ENCODE assay signal across 9 mouse cellular contexts in genomic region chr9:119890692-119891091, GRCm38 (mm10). TPM values are rescaled to one million over a fixed set of nuclear protein-coding genes. Genes with fewer than 3 reads are reported as not detected.
A peak's percentile ranks its signal among the peaks of the same experiment; 100 is the strongest.
DNase-seq lines count a peak whose midpoint lies in the region; ATAC-seq and TF ChIP-seq lines count a peak whose summit lies in the region.
"Had no signal": no experiment of that assay in that cellular context is flagged by ENCODE, and none has a peak within 500 bp of the region (broad histone marks: within the 10 kb centered on the region; RNA-seq: fewer than 3 reads in every experiment).

No protein-coding gene starts in this region.

- ATAC-seq in forebrain, embryonic 11.5 days (replicated peaks; ENCODE audit: low FRiP score): no peak
- no peak for ATAC-seq in forebrain, embryonic 12.5 days (ENCODE audit: low FRiP score)
- no peak for ATAC-seq in liver, embryonic 12.5 days
- no peak for ATAC-seq in liver, postnatal 0 days

- H3K79me2 ChIP-seq in liver, adult 2 months (ENCODE audit: control insufficient read depth, insufficient read depth, low read length): peaks cover 8% of the 10 kb centered on the region; the same call in 1 of the 2 replicates

- H3K27me3 ChIP-seq in forebrain, embryonic 11.5 days (ENCODE audit: control insufficient read depth, insufficient read depth, low read length): no peaks in the 10 kb centered on the region
- H3K27me3 ChIP-seq in forebrain, embryonic 12.5 days: no peaks in the 10 kb centered on the region
- H3K27me3 ChIP-seq in liver, adult 2 months (ENCODE audit: control insufficient read depth, insufficient read depth, low read length): no peaks in the 10 kb centered on the region
- H3K27me3 ChIP-seq in liver, embryonic 12.5 days (replicated peaks): no peaks in the 10 kb centered on the region
- no peaks in the 10 kb centered on the region for H3K27me3 ChIP-seq in liver, postnatal 0 days (ENCODE audit: insufficient read depth, low read length)
- H3K27me3 ChIP-seq: stomach, embryonic 15.5 days had no signal

- H3K9me3 ChIP-seq in forebrain, embryonic 11.5 days (ENCODE audit: control insufficient read depth, low read length): no peaks in the 10 kb centered on the region
- H3K9me3 ChIP-seq in forebrain, embryonic 12.5 days: no peaks in the 10 kb centered on the region
- H3K9me3 ChIP-seq in liver, embryonic 12.5 days (replicated peaks): no peaks in the 10 kb centered on the region
- H3K9me3 ChIP-seq in liver, postnatal 0 days (ENCODE audit: low read length): no peaks in the 10 kb centered on the region
- H3K9me3 ChIP-seq: stomach, embryonic 15.5 days had no signal

- TF ChIP-seq CTCF in liver, adult 2 months (IDR thresholded peaks at IDR 0.05; ENCODE audit: low read depth, low read length): 0 out of 2 replicates have a peak, but pooled peaks have one; percentile 32
- peak; percentile 77 for TF ChIP-seq CTCF in liver, postnatal 0 days (IDR thresholded peaks at IDR 0.05; ENCODE audit: low read depth)

- no peak overlapping the region for H3K27ac ChIP-seq in forebrain, embryonic 11.5 days (ENCODE audit: low read depth, low read length)
- no peak overlapping the region for H3K27ac ChIP-seq in forebrain, embryonic 12.5 days
- no peak overlapping the region for H3K27ac ChIP-seq in liver, adult 2 months (replicated peaks; ENCODE audit: insufficient read depth, low read depth, low read length)
- H3K27ac ChIP-seq in liver, embryonic 12.5 days: no peak overlapping the region
- H3K27ac ChIP-seq in liver, postnatal 0 days (ENCODE audit: low read depth): no peak overlapping the region
- H3K27ac ChIP-seq: stomach, embryonic 15.5 days had no signal

- no peak overlapping the region for H3K9ac ChIP-seq in forebrain, embryonic 11.5 days (ENCODE audit: low read length)
- no peak overlapping the region for H3K9ac ChIP-seq in forebrain, embryonic 12.5 days
- no peak overlapping the region for H3K9ac ChIP-seq in liver, adult 2 months (ENCODE audit: low read depth, low read length)
- no peak overlapping the region for H3K9ac ChIP-seq in liver, embryonic 12.5 days
- H3K9ac ChIP-seq in liver, postnatal 0 days (replicated peaks): no peak overlapping the region
- H3K9ac ChIP-seq: stomach, embryonic 15.5 days had no signal

- no peak overlapping the region for H3K4me2 ChIP-seq in forebrain, embryonic 11.5 days (ENCODE audit: low read depth, low read length, severe bottlenecking)
- no peak overlapping the region for H3K4me2 ChIP-seq in forebrain, embryonic 12.5 days
- no peak overlapping the region for H3K4me2 ChIP-seq in liver, embryonic 12.5 days
- H3K4me2 ChIP-seq in liver, postnatal 0 days (ENCODE audit: low read depth, low read length): no peak overlapping the region
- H3K4me2 ChIP-seq: stomach, embryonic 15.5 days had no signal

- TF ChIP-seq POLR2A in liver, adult 2 months (IDR thresholded peaks at IDR 0.05; ENCODE audit: extremely low read depth, insufficient read depth, low read length): no peak

- no peak overlapping the region for H3K4me3 ChIP-seq in forebrain, embryonic 11.5 days (ENCODE audit: low read depth, low read length)
- no peak overlapping the region for H3K4me3 ChIP-seq in forebrain, embryonic 12.5 days (replicated peaks)
- no peak overlapping the region for H3K4me3 ChIP-seq in liver, adult 2 months (ENCODE audit: insufficient read depth, low read depth, low read length)
- H3K4me3 ChIP-seq in liver, embryonic 12.5 days: no peak overlapping the region
- no peak overlapping the region for H3K4me3 ChIP-seq in liver, postnatal 0 days (ENCODE audit: low read depth, low read length)
- H3K4me3 ChIP-seq: stomach, embryonic 15.5 days had no signal

- peak; percentile 63 for DNase-seq in forebrain, embryonic 11.5 days (ENCODE audit: low spot score)
- peak; percentile 27 for DNase-seq in liver, adult 2 months (ENCODE audit: extremely low read depth, low read depth, low spot score)
- peak; percentile 68 for DNase-seq in brain, adult 2 months (ENCODE audit: low read depth, low spot score)
- peak; percentile 34 for DNase-seq in liver, postnatal 0 days
- no peak for DNase-seq in testis, postnatal 10 days (ENCODE audit: low spot score)
- no peak for DNase-seq in frontal cortex, postnatal 25 days (ENCODE audit: low spot score in 2 of 2)

- WGBS in forebrain, embryonic 11.5 days: 38% methylated on average over 2 of the region's 2 CpGs
- 32% methylated on average over 2 of the region's 2 CpGs for WGBS in forebrain, embryonic 12.5 days
- 52% methylated on average over 2 of the region's 2 CpGs for WGBS in liver, adult 2 months
- WGBS in liver, embryonic 12.5 days (ENCODE audit: insufficient replicate concordance): 51% methylated on average over 2 of the region's 2 CpGs
- WGBS in liver, postnatal 0 days (ENCODE audit: insufficient replicate concordance): 48% methylated on average over 2 of the region's 2 CpGs

- peaks cover 19% of the 10 kb centered on the region for H3K4me1 ChIP-seq in forebrain, embryonic 11.5 days (replicated peaks; ENCODE audit: control insufficient read depth, insufficient read depth, low read length)
- H3K4me1 ChIP-seq in forebrain, embryonic 12.5 days: peaks cover 32% of the 10 kb centered on the region
- H3K4me1 ChIP-seq in liver, adult 2 months (ENCODE audit: control insufficient read depth, insufficient read depth, low read length): peaks cover 4% of the 10 kb centered on the region
- H3K4me1 ChIP-seq in liver, embryonic 12.5 days: peaks cover 19% of the 10 kb centered on the region
- peaks cover 4% of the 10 kb centered on the region for H3K4me1 ChIP-seq in liver, postnatal 0 days (ENCODE audit: insufficient read depth)

- TF ChIP-seq EP300 in liver, postnatal 0 days (IDR thresholded peaks at IDR 0.05; ENCODE audit: low read depth): no peak

- H3K36me3 ChIP-seq in forebrain, embryonic 11.5 days (ENCODE audit: control insufficient read depth, insufficient read depth, low read length): no peaks in the 10 kb centered on the region
- H3K36me3 ChIP-seq in forebrain, embryonic 12.5 days (replicated peaks): no peaks in the 10 kb centered on the region
- no peaks in the 10 kb centered on the region for H3K36me3 ChIP-seq in liver, adult 2 months (ENCODE audit: control insufficient read depth, insufficient read depth, low read length)
- H3K36me3 ChIP-seq in liver, embryonic 12.5 days: no peaks in the 10 kb centered on the region
- H3K36me3 ChIP-seq in liver, postnatal 0 days (replicated peaks; ENCODE audit: insufficient read depth, low read length): no peaks in the 10 kb centered on the region
- H3K36me3 ChIP-seq: stomach, embryonic 15.5 days had no signal

RNA-seq across cellular contexts. Expression of gene Wdr48, which starts 4.0 kb away (rescaled TPM):
- 60.7 and 67.0 TPM in 2 replicates for polyA plus RNA-seq in forebrain, embryonic 11.5 days (2014; fragmentation: Nextera tagmentation; extraction: Ambion mirVana)
- 77.1 and 87.1 TPM in 2 replicates for polyA plus RNA-seq in forebrain, embryonic 12.5 days (2016; fragmentation: Nextera tagmentation; extraction: Ambion mirVana)
- total RNA-seq in liver, adult 2 months (2014; rRNA removed): 23.3 and 24.5 TPM in 2 replicates
- 12.5 and 13.3 TPM in 2 replicates for polyA plus RNA-seq in liver, adult 2 months (2012; rRNA removed)
- polyA plus RNA-seq in liver, embryonic 12.5 days (2016; fragmentation: Nextera tagmentation; extraction: Ambion mirVana): 32.9 and 33.7 TPM in 2 replicates
- polyA plus RNA-seq in liver, postnatal 0 days (2015; fragmentation: Nextera tagmentation; extraction: Ambion mirVana): 9.8 and 13.9 TPM in 2 replicates

RNA-seq across cellular contexts. Expression of gene Gorasp1, which starts 46.7 kb away (rescaled TPM):
- polyA plus RNA-seq in forebrain, embryonic 11.5 days (2014; fragmentation: Nextera tagmentation; extraction: Ambion mirVana): 19.3 and 25.7 TPM in 2 replicates
- 23.1 and 27.7 TPM in 2 replicates for polyA plus RNA-seq in forebrain, embryonic 12.5 days (2016; fragmentation: Nextera tagmentation; extraction: Ambion mirVana)
- 10.9 and 11.5 TPM in 2 replicates for total RNA-seq in liver, adult 2 months (2014; rRNA removed)
- polyA plus RNA-seq in liver, adult 2 months (2012; rRNA removed): 18.1 and 20.7 TPM in 2 replicates
- polyA plus RNA-seq in liver, embryonic 12.5 days (2016; fragmentation: Nextera tagmentation; extraction: Ambion mirVana): 14.9 and 15.9 TPM in 2 replicates
- 6.8 and 8.8 TPM in 2 replicates for polyA plus RNA-seq in liver, postnatal 0 days (2015; fragmentation: Nextera tagmentation; extraction: Ambion mirVana)

RNA-seq across cellular contexts. Expression of gene Ttc21a, which starts 46.7 kb away (rescaled TPM):
- 0.11 and 0.33 TPM in 2 replicates for polyA plus RNA-seq in forebrain, embryonic 11.5 days (2014; fragmentation: Nextera tagmentation; extraction: Ambion mirVana)
- 0.24 and 0.36 TPM in 2 replicates for polyA plus RNA-seq in forebrain, embryonic 12.5 days (2016; fragmentation: Nextera tagmentation; extraction: Ambion mirVana)
- total RNA-seq in liver, adult 2 months (2014; rRNA removed): 0.07 TPM in 1 of 2 replicates, not detected in the other
- polyA plus RNA-seq in liver, adult 2 months (2012; rRNA removed): not detected in 2 replicates
- polyA plus RNA-seq in liver, embryonic 12.5 days (2016; fragmentation: Nextera tagmentation; extraction: Ambion mirVana): 0.06 and 0.07 TPM in 2 replicates
- 0.09 and 0.22 TPM in 2 replicates for polyA plus RNA-seq in liver, postnatal 0 days (2015; fragmentation: Nextera tagmentation; extraction: Ambion mirVana)

Comparison
In these comparisons a context has a peak if more than half of its experiments do, and no peak if none do; other contexts are left out.
1. DNase-seq: peak in forebrain, embryonic 11.5 days (single experiment), liver, adult 2 months (single experiment), brain, adult 2 months (single experiment) and liver, postnatal 0 days (single experiment); none in testis, postnatal 10 days (single experiment) and frontal cortex, postnatal 25 days (0 of 2).